Mouse (Mus musculus) midbrain, embryonic 11.5 days (tissue): ENCODE results near the gene Slain1. TPM values are rescaled to one million over a fixed set of nuclear protein-coding genes. Genes with fewer than 3 reads are reported as not detected.
"Not testable (repeated sequence)": the region's sequence is repeated elsewhere in the genome, so short reads cannot be mapped to it uniquely, and the experiment has no call there.

Experiments
- ATAC-seq: fragments of 200-750 bp; cut with Nextera tagmentation; 2 replicates; pipeline ENCODE4 v1.8.0; 2017; ENCODE audit warnings: moderate TSS enrichment, moderate library complexity; ENCODE audit not compliant: low FRiP score
- DNase-seq: peaks from one replicate; pipeline ENCODE4 v3.0.0; 2015; ENCODE audit warnings: low spot score; ENCODE audit errors: missing footprints
- H3K27ac ChIP-seq: fragments of 300-500 bp; sonication (generic); 2 replicates; pipeline ENCODE4 v1.5.1; 2014; ENCODE audit warnings: low read depth, low read length
- H3K27me3 ChIP-seq: fragments of 300-500 bp; sonication (generic); 2 replicates; pipeline ENCODE4 v1.6.1; 2014; ENCODE audit warnings: mild to moderate bottlenecking, low read length, moderate library complexity, mixed read lengths; ENCODE audit not compliant: control insufficient read depth, insufficient read depth
- H3K36me3 ChIP-seq: fragments of 300-500 bp; sonication (generic); 2 replicates; pipeline ENCODE4 v1.6.1; 2014; ENCODE audit warnings: mild to moderate bottlenecking, low read length, moderate library complexity, mixed read lengths; ENCODE audit not compliant: control insufficient read depth, insufficient read depth
- H3K4me1 ChIP-seq: fragments of 300-500 bp; sonication (generic); 2 replicates; pipeline ENCODE4 v1.6.1; 2014; ENCODE audit warnings: low read length; ENCODE audit not compliant: control insufficient read depth, insufficient read depth
- H3K4me2 ChIP-seq: fragments of 300-500 bp; sonication (generic); 2 replicates; pipeline ENCODE4 v1.6.1; 2014; ENCODE audit warnings: mild to moderate bottlenecking, moderate library complexity
- H3K4me3 ChIP-seq: fragments of 300-500 bp; sonication (generic); 2 replicates; pipeline ENCODE4 v1.5.1; 2014; ENCODE audit warnings: low read depth, low read length
- H3K9ac ChIP-seq: fragments of 300-500 bp; sonication (generic); 2 replicates; pipeline ENCODE4 v1.6.1; 2014; ENCODE audit warnings: low read length
- H3K9me3 ChIP-seq: fragments of 300-500 bp; sonication (generic); 2 replicates; pipeline ENCODE4 v1.6.1; 2016; ENCODE audit warnings: low read length; ENCODE audit not compliant: control insufficient read depth
- WGBS: fragments of 180-500 bp; shearing (Covaris S2); extraction: QIAGEN DNeasy Blood & Tissue Kit; methylation state at CpG from one replicate; pipeline ENCODE4 v1.1.7; 2014; 5-methylcytosine and 5-hydroxymethylcytosine counted together
- microRNA-seq: library from miRNA; unstranded; fragments of <30 nt; microRNA quantifications from one replicate; pipeline ENCODE4, GENCODE M21; 2017
- polyA plus RNA-seq: library from polyadenylated mRNA; unstranded; fragments of >200 nt; fragmentation: Nextera tagmentation; extraction: Ambion mirVana; gene quantifications from 2 replicates; pipeline ENCODE4 v1.2.1, GENCODE M21; 2014

Slain1 gene
- polyA plus RNA-seq, 1 experiment from 2014 or later = 16.0 TPM

- not testable (repeated sequence) for H3K27me3 ChIP-seq, ATAC-seq, H3K4me2 ChIP-seq, DNase-seq, H3K9ac ChIP-seq, H3K9me3 ChIP-seq, H3K36me3 ChIP-seq, H3K27ac ChIP-seq, H3K4me1 ChIP-seq, H3K4me3 ChIP-seq
- WGBS = 95% methylated on average over 4 of the region's 4 CpGs
These were observed 100.6 kb downstream of the Slain1 start for GRCm38 (mm10) chr14:103750638-103751037.

DNA sequence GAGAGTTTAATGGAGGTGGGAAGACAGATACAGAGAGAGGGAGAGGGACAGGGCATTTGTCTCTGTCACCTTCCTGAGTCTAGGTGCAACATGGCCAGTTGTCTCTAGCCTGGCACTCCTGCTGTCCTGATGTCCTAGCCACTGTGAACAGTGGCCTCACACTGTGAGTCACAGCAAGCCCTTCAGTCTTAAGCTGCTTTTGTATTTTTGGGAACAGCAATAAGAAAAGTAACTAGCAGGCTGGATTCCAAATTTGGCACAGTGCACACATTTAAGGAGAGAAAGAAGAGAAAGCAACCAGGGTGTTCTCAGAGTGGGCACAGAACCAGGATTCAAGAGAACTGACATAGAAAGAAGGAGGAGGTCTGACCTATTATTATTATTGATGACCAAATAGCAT, 101.4 kb downstream of the Slain1 start:
- Histone ChIP-seq H3K9me3 (no peaks in the 10 kb centered on the region), H3K4me2 (no peak overlapping the region), H3K9ac (no peak overlapping the region), H3K36me3 (no peaks in the 10 kb centered on the region), H3K27me3 (no peaks in the 10 kb centered on the region), H3K4me1 (no peaks in the 10 kb centered on the region), H3K27ac (no peak overlapping the region), H3K4me3 (no peak overlapping the region)
- no peak for ATAC-seq
- no peak for DNase-seq

DNA sequence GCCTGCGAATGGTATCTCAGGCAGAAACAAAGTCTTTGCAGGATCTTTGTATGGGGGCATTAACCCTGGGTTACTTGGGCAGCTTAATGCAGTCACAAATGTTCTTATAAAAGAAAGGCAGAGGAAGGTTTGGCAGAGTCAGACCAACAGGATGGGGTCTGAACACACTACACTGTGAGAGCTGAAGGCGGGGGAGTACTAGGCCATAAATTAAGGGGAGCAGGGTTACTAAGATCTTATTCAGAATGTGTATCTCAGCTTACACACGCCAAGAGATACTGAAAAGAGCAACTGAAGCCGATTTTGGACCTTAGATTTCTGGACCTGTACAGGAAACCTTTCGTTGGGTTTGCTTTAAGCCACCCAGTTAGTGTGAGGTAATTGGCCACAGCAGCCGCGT, 102.7 kb downstream of the Slain1 start:
- 89% methylated on average over 7 of the region's 7 CpGs for WGBS
- Histone ChIP-seq H3K4me2 (no peak overlapping the region), H3K36me3 (no peaks in the 10 kb centered on the region), H3K27me3 (no peaks in the 10 kb centered on the region), H3K9ac (no peak overlapping the region), H3K27ac (no peak overlapping the region), H3K4me1 (no peaks in the 10 kb centered on the region), H3K4me3 (no peak overlapping the region), H3K9me3 (no peaks in the 10 kb centered on the region)
- DNase-seq (no peak), ATAC-seq (no peak)

DNA sequence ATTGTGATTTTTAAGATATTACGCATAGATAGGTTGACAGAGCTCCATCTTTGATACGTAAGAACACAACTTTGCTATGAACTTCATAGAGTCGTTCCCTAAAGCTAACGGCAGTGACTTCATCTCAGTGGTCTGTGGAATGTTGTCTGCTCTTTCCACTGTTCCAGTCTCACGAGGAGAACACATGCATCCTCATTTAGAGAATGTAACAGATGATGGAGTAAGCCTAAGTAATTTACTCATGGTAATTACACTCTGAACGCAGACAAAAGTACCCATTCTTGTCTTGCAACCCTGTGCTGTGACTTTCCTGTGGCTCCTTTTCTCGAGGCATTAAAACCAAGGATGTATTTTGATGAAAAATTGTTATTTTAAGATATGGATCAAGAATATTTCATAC, 104.0 kb downstream of the Slain1 start:
- no peak for DNase-seq
- Histone ChIP-seq H3K4me1 (no peaks in the 10 kb centered on the region), H3K27ac (no peak overlapping the region), H3K4me3 (no peak overlapping the region), H3K9ac (no peak overlapping the region), H3K36me3 (no peaks in the 10 kb centered on the region), H3K4me2 (no peak overlapping the region), H3K27me3 (no peaks in the 10 kb centered on the region), H3K9me3 (no peaks in the 10 kb centered on the region)
- ATAC-seq = no peak
- WGBS = 85% methylated on average over 7 of the region's 7 CpGs

- Histone ChIP-seq H3K9me3 (no peaks in the 10 kb centered on the region), H3K4me1 (no peaks in the 10 kb centered on the region), H3K9ac (no peak overlapping the region), H3K4me2 (no peak overlapping the region), H3K27me3 (no peaks in the 10 kb centered on the region), H3K36me3 (no peaks in the 10 kb centered on the region), H3K27ac (no peak overlapping the region), H3K4me3 (no peak overlapping the region)
- 90% methylated on average over 9 of the region's 9 CpGs for WGBS
- ATAC-seq = 0 out of 2 replicates have a peak, but pooled peaks have one; percentile 9
- no peak for DNase-seq
These were observed 104.4 kb downstream of the Slain1 start for GRCm38 (mm10) chr14:103754465-103754864.

Small RNAs within 50 kb of the gene (microRNA-seq; reads per million reads assigned to microRNA genes)
- not detected for gene Gm22877

Other genes with a start within 250 kb of the Slain1 start
- gene Scel, start 136.9 kb upstream of the Slain1 start, polyA plus RNA-seq = 0.11 and 0.33 TPM in 2 replicates
- gene Ednrb, start 194.2 kb downstream of the Slain1 start, polyA plus RNA-seq = 103 and 126 TPM in 2 replicates